Mouse (Mus musculus) embryo, embryonic 11 days (tissue): ENCODE measurements around the gene Slc28a1.
"Not testable (repeated sequence)": the region's sequence is repeated elsewhere in the genome, so short reads cannot be mapped to it uniquely, and the experiment has no call there.

Source experiments
- DNase-seq: peaks from one replicate; pipeline ENCODE4 v3.0.0-alpha.2; 2015

The Slc28a1 gene

GRCm38 (mm10) chr7:81125215-81126175 is 10.9 kb downstream of the Slc28a1 start:
- peak; percentile 24 for DNase-seq

- peak; percentile 46 for DNase-seq
Measured at GRCm38 (mm10) chr7:81131864-81132263, 17.3 kb downstream of the Slc28a1 start.

GRCm38 (mm10) chr7:81132851-81133279 is 18.3 kb downstream of the Slc28a1 start:
- peak; percentile 42 for DNase-seq

- no peak for DNase-seq
Measured at GRCm38 (mm10) chr7:81133416-81133815, 18.8 kb downstream of the Slc28a1 start.

GRCm38 (mm10) chr7:81133941-81134340 is 19.3 kb downstream of the Slc28a1 start:
- DNase-seq, result no peak

- DNase-seq, result peak; percentile 84
Measured at GRCm38 (mm10) chr7:81134614-81135067, 20.0 kb downstream of the Slc28a1 start.

GRCm38 (mm10) chr7:81137292-81137691 is 22.7 kb downstream of the Slc28a1 start:
- DNase-seq, result no peak

- no peak for DNase-seq
Measured at GRCm38 (mm10) chr7:81139100-81139499, 24.5 kb downstream of the Slc28a1 start.

GRCm38 (mm10) chr7:81139671-81140404 is 25.2 kb downstream of the Slc28a1 start:
- no peak for DNase-seq

- no peak for DNase-seq
Measured at GRCm38 (mm10) chr7:81141541-81141940, 26.9 kb downstream of the Slc28a1 start.

GRCm38 (mm10) chr7:81143056-81143455 is 28.5 kb downstream of the Slc28a1 start:
- DNase-seq, result not testable (repeated sequence)

GRCm38 (mm10) chr7:81149759-81150158 is 35.2 kb downstream of the Slc28a1 start:
- no peak for DNase-seq

- no peak for DNase-seq
Measured at GRCm38 (mm10) chr7:81151216-81151615, 36.6 kb downstream of the Slc28a1 start.

GRCm38 (mm10) chr7:81152306-81152705 is 37.7 kb downstream of the Slc28a1 start:
- DNase-seq, result no peak

- no peak for DNase-seq
Measured at GRCm38 (mm10) chr7:81152826-81153225, 38.2 kb downstream of the Slc28a1 start.

- DNase-seq, result no peak
Measured at GRCm38 (mm10) chr7:81153327-81153726, 38.7 kb downstream of the Slc28a1 start.

GRCm38 (mm10) chr7:81154244-81154643 is 39.6 kb downstream of the Slc28a1 start:
- DNase-seq, result not testable (repeated sequence)

GRCm38 (mm10) chr7:81154960-81155359 is 40.4 kb downstream of the Slc28a1 start:
- DNase-seq, result peak; percentile 84

- DNase-seq, result no peak
Measured at GRCm38 (mm10) chr7:81158933-81159332, 44.3 kb downstream of the Slc28a1 start.

- peak; percentile 75 for DNase-seq
Measured at GRCm38 (mm10) chr7:81161666-81162065, 47.1 kb downstream of the Slc28a1 start.

GRCm38 (mm10) chr7:81162345-81162744 is 47.7 kb downstream of the Slc28a1 start:
- peak; percentile 78 for DNase-seq

GRCm38 (mm10) chr7:81164411-81164810 is 49.8 kb downstream of the Slc28a1 start:
- DNase-seq, result no peak

- DNase-seq, result peak; percentile 73
Measured at GRCm38 (mm10) chr7:81167124-81167523, 52.5 kb downstream of the Slc28a1 start.

GRCm38 (mm10) chr7:81169351-81169750 is 54.8 kb downstream of the Slc28a1 start:
- DNase-seq, result no peak
